Mouse (Mus musculus) T-helper 17 cell (primary cell): ENCODE measurements around the gene Lamtor3.
"Not testable (repeated sequence)": the region's sequence is repeated elsewhere in the genome, so short reads cannot be mapped to it uniquely, and the experiment has no call there.

ENCODE experiments used
- in situ Hi-C, 2 experiments: fragments of 300-600 bp; cut with MboI, MseI; formaldehyde crosslinking; loops; 1 replicate in 1 of 2; 2 replicates in 1 of 2; pipeline ENCODE4 v1.15.1; 2025; ENCODE audit warnings: high pct_unique_total_duplicates in 2 of 2

The Lamtor3 gene

DNA sequence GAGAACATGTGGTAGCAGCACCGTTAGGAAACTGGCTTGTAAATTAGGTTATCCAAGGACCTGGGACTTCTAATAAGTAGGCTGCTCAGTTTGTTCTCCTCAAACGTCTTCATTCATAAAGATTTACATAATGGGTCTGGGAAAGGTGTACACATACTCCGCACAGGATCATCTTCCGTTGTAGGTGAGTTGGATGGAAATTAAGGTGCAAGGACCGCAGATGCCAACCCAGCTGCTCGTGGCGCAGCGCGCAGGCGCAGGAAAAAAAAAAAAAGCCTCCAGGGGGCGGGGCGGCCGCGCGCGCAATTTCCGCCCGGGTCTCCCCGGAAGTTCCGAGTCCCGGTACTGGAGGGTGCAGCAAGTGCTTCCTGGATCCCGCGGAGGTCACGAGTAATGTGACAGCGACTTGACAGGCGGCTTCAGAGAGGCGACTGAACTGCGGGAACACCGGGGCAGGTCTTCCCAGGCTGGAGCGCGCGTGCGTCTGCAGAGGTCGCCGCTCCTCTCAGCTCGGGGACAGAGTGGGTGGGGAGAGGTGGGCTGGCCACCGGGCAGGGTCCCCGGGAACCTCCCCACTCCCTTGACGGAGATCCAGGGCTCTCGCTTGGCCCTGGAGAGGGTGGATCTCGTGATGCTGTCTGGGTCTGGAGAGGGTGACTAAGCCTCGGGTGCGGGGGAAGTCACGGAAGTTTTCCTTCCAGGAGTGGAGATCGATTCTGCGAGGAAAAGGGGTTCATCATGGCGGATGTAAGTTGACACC is at the start of gene Lamtor3:
Lamtor3 (plus strand) TSS at position 335 of the 760 bp plus-strand sequence.
- in situ Hi-C loops, result loop anchor here in 1 of 2 experiments (5.0 kb wide), 2 partner anchors 46 to 69 kb away; no protein-coding TSS in a partner anchor

DNA sequence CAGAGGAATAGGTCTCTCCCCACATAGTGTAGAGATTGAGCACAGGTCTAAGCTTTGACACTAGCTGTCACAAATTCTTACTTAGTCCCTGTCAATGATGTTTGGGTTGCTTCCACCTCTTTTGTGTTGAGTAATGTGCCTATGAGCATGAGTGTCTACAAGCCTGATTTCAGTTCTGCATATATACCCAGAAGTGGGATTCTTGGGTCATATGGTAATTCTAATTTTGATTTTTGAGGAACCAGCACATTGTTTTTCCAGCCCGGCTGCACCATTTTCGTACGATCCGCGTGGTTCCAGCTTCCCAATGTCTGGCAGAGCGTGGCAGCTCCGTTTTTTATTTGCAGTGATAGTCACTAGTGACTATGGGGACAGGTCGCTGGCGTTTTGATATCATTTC is 48.9 kb upstream of the Lamtor3 start:
- in situ Hi-C loops, result loop anchor here (10.0 to 25.0 kb wide), 3 partner anchors 105 to 1195 kb away; partner anchors contain the start of gene Adh4 (in 1 of the 2)

GRCm38 (mm10) chr3:137879313-137879712 is 39.0 kb upstream of the Lamtor3 start:
- in situ Hi-C loops, result no loop called here

DNA sequence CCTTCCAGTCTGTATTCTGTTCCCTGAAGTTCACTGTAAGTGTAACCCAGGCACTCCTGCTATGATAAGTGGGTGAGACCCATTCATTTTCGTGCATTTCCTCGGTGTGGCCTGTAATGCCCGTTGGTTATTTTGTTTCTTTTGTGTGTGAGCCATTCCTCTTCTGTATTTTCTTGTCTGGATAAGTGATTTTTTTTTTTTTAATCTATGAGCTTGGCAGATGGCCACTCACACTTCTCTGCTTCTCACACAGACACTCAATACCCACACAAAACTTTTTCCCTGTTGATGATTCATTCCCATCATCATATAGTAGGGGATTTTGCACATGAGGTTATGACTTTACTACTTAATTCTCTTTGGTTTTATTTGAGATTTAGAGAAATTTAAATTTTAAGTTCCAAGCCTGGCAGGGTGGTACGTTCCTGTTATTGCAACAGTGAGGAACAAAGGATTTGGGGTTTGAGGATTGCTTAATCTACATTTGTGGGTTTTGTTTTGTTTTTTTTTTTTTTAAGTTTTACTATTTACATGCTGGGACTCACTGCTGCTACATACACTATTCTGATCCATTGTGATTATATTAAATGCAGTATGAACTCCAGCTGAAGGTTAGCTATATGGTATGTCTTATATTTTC is 38.1 kb upstream of the Lamtor3 start:
- in situ Hi-C loops, result no loop called here

DNA sequence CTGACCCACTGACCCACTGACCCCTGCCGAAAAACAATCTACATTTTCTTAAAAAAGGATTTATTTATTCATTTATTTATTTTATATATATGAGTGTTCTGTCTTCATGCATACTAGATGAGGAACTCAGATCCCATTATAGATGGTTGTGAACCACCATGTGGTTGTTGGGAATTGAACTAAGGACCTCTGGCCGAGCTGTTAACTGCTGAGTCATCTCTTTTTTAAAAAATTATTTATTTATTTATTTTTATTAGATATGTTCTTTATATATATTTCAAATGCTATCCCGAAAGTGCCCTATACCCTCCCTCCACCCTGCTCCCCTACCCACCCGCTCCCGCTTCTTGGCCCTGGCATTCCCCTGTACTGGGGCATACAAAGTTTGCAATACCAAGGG is 37.2 kb upstream of the Lamtor3 start:
- in situ Hi-C loops, result no loop called here

DNA sequence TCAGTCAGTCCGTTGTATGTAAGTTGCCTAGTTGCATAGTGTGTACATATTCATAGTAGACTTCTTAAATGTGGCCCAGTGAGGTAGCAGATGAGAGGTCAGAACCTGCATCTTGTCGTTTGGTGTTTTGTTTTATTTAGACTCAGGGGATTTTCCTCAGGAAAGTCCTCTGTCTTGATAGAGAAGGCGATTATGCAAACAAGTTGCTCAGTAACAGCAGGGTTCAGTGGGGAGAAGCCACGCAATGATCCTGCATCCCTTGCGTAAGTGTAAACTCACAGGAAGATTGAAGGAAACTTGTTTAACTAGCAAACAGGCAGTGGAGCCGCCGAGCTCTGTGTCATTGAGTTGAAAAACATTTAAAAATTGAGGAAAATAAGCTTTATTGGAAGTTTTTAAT is 30.3 kb upstream of the Lamtor3 start:
- in situ Hi-C loops, result no loop called here

DNA sequence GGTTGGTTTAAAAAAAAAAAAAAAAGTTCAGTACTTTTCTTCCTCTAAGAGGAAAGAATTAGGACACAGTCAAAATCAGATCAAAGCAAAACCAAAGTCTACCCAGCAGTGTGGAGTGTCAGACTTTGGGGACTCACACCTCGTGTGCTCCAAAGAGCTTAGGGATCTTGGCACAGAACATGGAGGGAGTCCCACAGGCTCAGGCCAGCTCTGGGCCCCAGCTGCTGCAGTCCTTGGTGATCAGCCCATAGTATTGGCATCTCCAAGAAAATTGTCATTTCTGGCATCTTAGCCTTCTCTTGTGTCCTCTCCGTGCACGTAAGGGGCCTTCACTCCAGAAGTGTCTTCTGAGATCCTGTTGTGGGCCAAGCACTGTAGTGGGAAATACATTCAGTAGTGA is 27.2 kb upstream of the Lamtor3 start:
- in situ Hi-C loops, result no loop called here

DNA sequence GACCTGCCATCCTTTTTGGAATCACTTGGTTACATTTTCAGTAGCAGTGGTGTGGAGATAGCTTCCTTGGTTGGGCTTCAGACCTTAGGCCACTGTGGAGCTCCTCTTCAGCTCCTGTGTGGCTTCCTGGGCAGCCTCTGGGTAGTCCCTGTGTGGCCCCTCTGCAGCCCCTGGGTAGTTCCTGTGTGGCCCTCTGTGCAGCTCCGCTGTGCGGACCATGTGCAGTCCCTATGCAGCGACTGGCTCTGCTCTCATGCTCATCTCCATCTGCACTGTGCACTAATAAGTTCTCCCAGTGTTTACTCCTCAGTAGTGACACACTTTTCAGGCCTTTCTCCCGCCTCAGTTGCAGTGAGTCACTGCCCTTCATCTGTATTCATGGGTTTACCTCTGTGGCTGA is 26.2 kb upstream of the Lamtor3 start:
- in situ Hi-C loops, result no loop called here

DNA sequence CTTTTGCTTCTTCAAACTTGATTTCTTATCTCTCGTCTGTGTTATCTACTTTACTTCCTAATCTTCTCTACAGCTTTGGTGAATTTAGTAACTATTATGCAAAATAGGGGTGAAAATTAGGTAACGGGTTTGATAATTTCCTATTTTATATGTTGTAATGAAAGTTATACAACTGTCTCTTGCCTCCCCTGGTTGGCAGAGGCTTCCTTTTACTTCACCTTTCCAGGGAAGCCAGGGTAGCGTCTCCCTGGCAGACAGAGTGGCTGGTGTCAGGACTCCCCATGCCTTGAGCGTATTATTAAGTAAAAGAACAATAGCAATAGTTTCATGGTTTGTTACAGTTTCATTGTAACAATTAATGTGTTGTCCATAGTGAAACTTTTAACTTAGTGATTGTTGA is 24.5 kb upstream of the Lamtor3 start:
- in situ Hi-C loops, result no loop called here

GRCm38 (mm10) chr3:137895196-137895595 is 23.1 kb upstream of the Lamtor3 start:
- in situ Hi-C loops, result no loop called here

DNA sequence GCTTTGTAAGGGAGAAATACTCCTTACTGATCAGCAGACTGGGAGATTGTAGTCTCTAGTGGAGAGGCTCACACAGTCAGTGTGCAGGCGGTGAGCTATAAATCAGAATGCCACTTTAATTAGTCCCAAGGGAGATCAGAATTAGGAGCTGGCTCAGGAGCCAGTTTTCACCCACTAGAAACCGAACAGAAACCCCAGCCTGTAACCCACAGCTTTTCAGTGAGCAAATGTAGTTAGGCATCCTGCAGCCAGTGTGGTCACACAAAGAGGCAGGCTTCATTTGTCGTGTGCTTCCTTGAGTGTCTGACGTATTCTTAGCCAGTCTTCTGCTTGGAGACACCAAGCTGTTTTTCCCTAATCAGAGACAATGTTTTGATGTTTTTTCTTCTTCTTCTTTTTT is 21.9 kb upstream of the Lamtor3 start:
- in situ Hi-C loops, result no loop called here

GRCm38 (mm10) chr3:137896867-137897266 is 21.4 kb upstream of the Lamtor3 start:
- in situ Hi-C loops, result no loop called here

- in situ Hi-C loops, result no loop called here
These were observed 20.6 kb upstream of the Lamtor3 start for GRCm38 (mm10) chr3:137897685-137898084.

DNA sequence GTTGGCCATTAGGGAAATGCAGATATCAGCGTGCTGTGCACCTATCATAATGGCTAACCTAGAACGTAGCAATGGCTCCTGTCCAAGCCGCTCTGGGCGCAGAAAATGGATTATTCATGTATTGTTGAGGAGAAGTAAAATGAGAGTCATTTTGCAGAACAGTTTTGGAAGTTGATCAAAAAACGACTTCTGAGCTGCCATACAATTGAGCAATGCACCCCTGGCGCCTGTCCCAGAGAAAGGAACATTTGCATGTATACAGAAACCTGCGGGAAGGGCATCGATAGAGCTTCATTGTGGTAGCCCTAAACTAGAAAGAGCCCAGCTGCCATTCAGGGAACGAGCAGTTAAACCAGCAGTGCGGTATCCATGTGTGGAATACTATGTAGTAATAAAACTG is 18.2 kb upstream of the Lamtor3 start:
- in situ Hi-C loops, result no loop called here

GRCm38 (mm10) chr3:137913093-137913492 is 5.2 kb upstream of the Lamtor3 start:
- in situ Hi-C loops, result no loop called here

GRCm38 (mm10) chr3:137914567-137914966 is 3.7 kb upstream of the Lamtor3 start:
- in situ Hi-C loops, result not testable (repeated sequence)

DNA sequence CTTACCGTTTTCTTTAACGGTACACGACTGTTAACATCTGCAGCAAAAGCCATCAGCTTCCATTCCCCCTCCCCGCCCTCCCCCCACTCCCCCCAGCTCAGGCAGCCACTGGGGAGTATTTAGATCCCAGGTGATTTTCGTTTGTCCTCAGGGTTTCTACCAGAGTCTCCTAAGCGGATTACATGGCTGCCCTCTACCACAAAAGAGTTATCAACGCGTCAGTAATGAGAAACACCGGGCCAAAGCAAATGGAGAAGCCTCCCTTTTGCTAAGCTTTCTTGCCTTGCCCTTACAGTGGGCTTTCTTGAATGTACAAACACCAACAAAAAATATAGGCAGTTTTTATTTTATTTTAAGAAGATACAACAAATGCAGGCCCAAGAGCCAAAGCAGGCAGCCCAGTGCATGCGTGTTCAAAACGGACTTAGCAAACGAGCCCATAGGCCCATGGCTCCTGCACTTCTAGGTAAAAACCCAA is 573 bp upstream of the Lamtor3 start:
- in situ Hi-C loops, result loop anchor here in 1 of 2 experiments (5.0 kb wide), 2 partner anchors 45 to 70 kb away; no protein-coding TSS in a partner anchor

GRCm38 (mm10) chr3:137918932-137919311 is 616 bp downstream of the Lamtor3 start:
- in situ Hi-C loops, result loop anchor here in 1 of 2 experiments (5.0 kb wide), 2 partner anchors 47 to 68 kb away; no protein-coding TSS in a partner anchor

GRCm38 (mm10) chr3:137919398-137919797 is 1.1 kb downstream of the Lamtor3 start:
- in situ Hi-C loops, result loop anchor here in 1 of 2 experiments (5.0 kb wide), 2 partner anchors 47 to 68 kb away; no protein-coding TSS in a partner anchor

DNA sequence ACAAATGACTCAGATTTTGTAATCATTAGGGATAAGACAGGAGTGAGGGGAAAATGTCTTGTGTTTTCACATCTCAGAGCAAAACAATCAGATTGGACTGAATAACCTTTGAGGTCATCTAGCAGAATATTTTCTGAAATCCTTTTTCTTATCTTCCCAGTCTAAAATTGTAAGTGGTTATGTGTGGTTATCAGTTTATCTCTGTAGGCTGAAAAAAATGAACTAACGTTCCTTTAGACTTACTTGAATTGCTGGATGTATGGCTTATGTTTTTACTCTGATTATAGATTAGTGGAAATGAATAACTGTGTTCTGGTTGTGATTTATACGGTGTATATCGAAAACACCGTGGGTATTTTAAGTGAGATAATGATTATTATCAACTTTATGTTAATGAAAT is 2.3 kb downstream of the Lamtor3 start:
- in situ Hi-C loops, result no loop called here

GRCm38 (mm10) chr3:137927010-137927409 is 8.7 kb downstream of the Lamtor3 start:
- in situ Hi-C loops, result no loop called here

DNA sequence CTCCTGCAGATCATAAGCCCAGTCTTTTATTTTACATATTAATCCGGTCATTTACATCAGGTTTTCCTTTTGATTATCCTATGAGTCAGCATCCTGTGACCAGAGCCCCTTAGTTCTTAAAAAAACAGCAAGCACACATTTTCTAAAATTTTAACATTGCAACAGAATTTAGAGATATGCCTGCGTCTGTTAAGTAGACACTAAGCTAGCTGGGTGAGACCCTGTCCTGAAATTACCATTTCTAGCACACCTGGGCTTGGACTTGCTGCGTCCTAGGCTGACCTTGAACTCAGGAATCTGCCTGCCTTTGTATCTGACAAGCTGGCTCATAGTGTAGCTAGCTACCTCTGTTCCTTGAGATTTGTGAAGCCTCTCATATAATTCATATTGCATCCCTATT is 11.6 kb downstream of the Lamtor3 start:
- in situ Hi-C loops, result no loop called here

GRCm38 (mm10) chr3:137932748-137933147 is 14.4 kb downstream of the Lamtor3 start:
- in situ Hi-C loops, result no loop called here
